Mouse (Mus musculus): ENCODE results near the gene Mfap1b. TPM values are rescaled to one million over a fixed set of nuclear protein-coding genes. Genes with fewer than 3 reads are reported as not detected.

Mfap1b gene
- polyA plus RNA-seq, 1 experiment from 2014 or later: 66.2 TPM

GRCm38 (mm10) chr2:121447006-121447405 is 26.9 kb downstream of the Mfap1b start:
- no peaks in the 10 kb centered on the region for H3K9me3 ChIP-seq (ENCODE audit: control insufficient read depth, low read length)
- H3K4me1 ChIP-seq (ENCODE audit: control insufficient read depth, insufficient read depth, low read length): peaks cover 14% of the 10 kb centered on the region
- 87% methylated on average over 3 of the region's 3 CpGs for WGBS
- no peaks in the 10 kb centered on the region for H3K36me3 ChIP-seq (ENCODE audit: control insufficient read depth, insufficient read depth, low read length)
- DNase-seq (ENCODE audit: low spot score) (no peak), ATAC-seq (ENCODE audit: insufficient number of reproducible peaks, low FRiP score, low TSS enrichment, low read depth) (no peak)
- H3K27me3 ChIP-seq (ENCODE audit: control insufficient read depth, insufficient read depth, low read length): no peaks in the 10 kb centered on the region
- H3K4me3 ChIP-seq (ENCODE audit: low read depth, low read length): no peak overlapping the region
- no peak overlapping the region for H3K4me2 ChIP-seq (ENCODE audit: low read depth, severe bottlenecking)
- no peak overlapping the region for H3K9ac ChIP-seq (ENCODE audit: low read length)
- no peak overlapping the region for H3K27ac ChIP-seq (replicated peaks; ENCODE audit: low read depth, low read length)

- no peak for ATAC-seq (ENCODE audit: insufficient number of reproducible peaks, low FRiP score, low TSS enrichment, low read depth)
- DNase-seq (ENCODE audit: low spot score): no peak
- Histone ChIP-seq H3K9me3 (ENCODE audit: control insufficient read depth, low read length) (no peaks in the 10 kb centered on the region), H3K4me3 (ENCODE audit: low read depth, low read length) (no peak overlapping the region), H3K9ac (ENCODE audit: low read length) (no peak overlapping the region), H3K4me1 (ENCODE audit: control insufficient read depth, insufficient read depth, low read length) (peaks cover 18% of the 10 kb centered on the region), H3K27me3 (ENCODE audit: control insufficient read depth, insufficient read depth, low read length) (no peaks in the 10 kb centered on the region), H3K27ac (replicated peaks; ENCODE audit: low read depth, low read length) (no peak overlapping the region), H3K36me3 (ENCODE audit: control insufficient read depth, insufficient read depth, low read length) (no peaks in the 10 kb centered on the region), H3K4me2 (ENCODE audit: low read depth, severe bottlenecking) (no peak overlapping the region)
- WGBS: 73% methylated on average over 4 of the region's 4 CpGs
Measured at GRCm38 (mm10) chr2:121446506-121446905, 27.4 kb downstream of the Mfap1b start.

DNA sequence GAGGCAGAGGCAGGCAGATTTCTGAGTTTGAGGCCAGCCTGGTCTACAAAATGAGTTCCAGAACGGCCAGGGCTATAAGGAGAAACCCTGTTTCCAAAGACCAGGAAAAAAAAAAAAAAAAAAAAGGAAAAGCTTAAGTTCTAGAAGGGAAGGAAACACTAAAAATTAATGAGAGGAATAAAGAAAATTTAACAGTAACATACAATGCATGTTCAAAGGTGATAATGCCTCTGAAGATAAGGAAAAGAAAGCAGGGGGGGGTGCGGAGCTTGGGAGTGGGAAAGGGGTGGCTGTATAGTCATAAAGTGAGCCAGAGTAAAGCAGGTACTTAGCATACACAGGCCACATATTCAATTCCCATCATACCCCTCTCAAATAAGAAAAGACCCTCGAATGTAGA is 28.8 kb downstream of the Mfap1b start:
- Histone ChIP-seq H3K27me3 (ENCODE audit: control insufficient read depth, insufficient read depth, low read length) (no peaks in the 10 kb centered on the region), H3K4me2 (ENCODE audit: low read depth, severe bottlenecking) (no peak overlapping the region), H3K9ac (ENCODE audit: low read length) (no peak overlapping the region), H3K9me3 (ENCODE audit: control insufficient read depth, low read length) (no peaks in the 10 kb centered on the region), H3K4me1 (ENCODE audit: control insufficient read depth, insufficient read depth, low read length) (peaks cover 9% of the 10 kb centered on the region), H3K4me3 (ENCODE audit: low read depth, low read length) (no peak overlapping the region), H3K36me3 (ENCODE audit: control insufficient read depth, insufficient read depth, low read length) (no peaks in the 10 kb centered on the region), H3K27ac (replicated peaks; ENCODE audit: low read depth, low read length) (no peak overlapping the region)
- no peak for ATAC-seq (ENCODE audit: insufficient number of reproducible peaks, low FRiP score, low TSS enrichment, low read depth)
- DNase-seq (ENCODE audit: low spot score): no peak
- 77% methylated on average over 3 of the region's 3 CpGs for WGBS

DNA sequence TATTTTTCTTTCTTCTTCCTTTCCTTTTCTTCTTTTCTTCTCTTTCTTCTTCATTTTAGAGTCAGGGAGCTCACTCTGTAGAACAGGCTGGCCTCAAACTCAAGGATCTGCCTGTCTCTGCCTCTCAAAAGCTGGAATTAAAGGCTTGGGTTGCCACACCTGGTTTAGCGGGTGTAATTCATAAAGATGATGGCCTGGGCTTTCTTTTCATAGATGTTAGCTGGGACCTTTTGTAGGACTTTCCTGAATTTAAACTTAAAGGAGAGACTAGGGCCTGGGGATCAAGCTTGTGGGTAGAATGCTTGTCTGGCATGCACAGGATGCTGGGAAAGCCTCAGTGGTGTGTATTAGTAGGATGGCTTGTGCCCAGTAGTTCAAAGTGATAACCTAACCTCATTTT is 29.7 kb downstream of the Mfap1b start, which contains the start of gene Ell3:
Ell3 (minus strand) TSS at position 101 of the 400 bp plus-strand sequence.
- no peak for DNase-seq (ENCODE audit: low spot score)
- H3K27me3 ChIP-seq (ENCODE audit: control insufficient read depth, insufficient read depth, low read length): no peaks in the 10 kb centered on the region
- no peaks in the 10 kb centered on the region for H3K9me3 ChIP-seq (ENCODE audit: control insufficient read depth, low read length)
- ATAC-seq (ENCODE audit: insufficient number of reproducible peaks, low FRiP score, low TSS enrichment, low read depth): no peak
- no peak within 1 kb of the TSS for H3K9ac ChIP-seq (ENCODE audit: low read length)
- no peaks in the 10 kb centered on the region for H3K36me3 ChIP-seq (ENCODE audit: control insufficient read depth, insufficient read depth, low read length)
- H3K27ac ChIP-seq (replicated peaks; ENCODE audit: low read depth, low read length): no peak within 1 kb of the TSS
- H3K4me1 ChIP-seq (ENCODE audit: control insufficient read depth, insufficient read depth, low read length): 0 out of 2 replicates have a peak, but pooled peaks cover 8% of the 10 kb centered on the region
- peak within 1 kb of the TSS; percentile 91; the same call in 1 of the 2 replicates for H3K4me2 ChIP-seq (ENCODE audit: low read depth, severe bottlenecking)
- WGBS: 78% methylated on average over 1 of the region's 1 CpGs
- 0 out of 2 replicates have a peak within 1 kb of the TSS, but pooled peaks have one; percentile 35 for H3K4me3 ChIP-seq (ENCODE audit: low read depth, low read length)

DNA sequence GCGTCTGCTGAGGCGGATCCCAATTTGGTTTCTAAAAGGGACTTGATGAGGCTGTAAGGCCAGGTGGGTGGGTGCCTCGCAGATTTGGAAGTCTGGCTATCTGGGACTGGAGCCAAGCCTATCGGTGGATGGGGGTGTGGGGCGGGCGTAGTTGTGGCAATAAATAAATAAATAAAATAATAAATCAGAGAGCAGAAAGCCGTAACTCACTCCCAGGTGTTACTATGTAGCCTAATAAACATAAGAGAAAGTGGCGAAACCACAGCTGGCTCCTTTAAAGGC is 30.9 kb downstream of the Mfap1b start:
- H3K9me3 ChIP-seq (ENCODE audit: control insufficient read depth, low read length): no peaks in the 10 kb centered on the region
- H3K27me3 ChIP-seq (ENCODE audit: control insufficient read depth, insufficient read depth, low read length): no peaks in the 10 kb centered on the region
- DNase-seq (ENCODE audit: low spot score) (no peak), ATAC-seq (ENCODE audit: insufficient number of reproducible peaks, low FRiP score, low TSS enrichment, low read depth) (no peak; the same call in 1 of the 2 replicates)
- peak overlapping the region; percentile 35; the same call in 1 of the 2 replicates for H3K4me3 ChIP-seq (ENCODE audit: low read depth, low read length)
- H3K27ac ChIP-seq (replicated peaks; ENCODE audit: low read depth, low read length): no peak overlapping the region
- 6% methylated on average over 8 of the region's 8 CpGs for WGBS
- H3K36me3 ChIP-seq (ENCODE audit: control insufficient read depth, insufficient read depth, low read length): peaks cover 5% of the 10 kb centered on the region; the same call in 1 of the 2 replicates
- H3K9ac ChIP-seq (ENCODE audit: low read length): no peak overlapping the region; the same call in 1 of the 2 replicates
- 0 out of 2 replicates have a peak, but pooled peaks cover 5% of the 10 kb centered on the region for H3K4me1 ChIP-seq (ENCODE audit: control insufficient read depth, insufficient read depth, low read length)
- peak overlapping the region; percentile 91 for H3K4me2 ChIP-seq (ENCODE audit: low read depth, severe bottlenecking)

DNA sequence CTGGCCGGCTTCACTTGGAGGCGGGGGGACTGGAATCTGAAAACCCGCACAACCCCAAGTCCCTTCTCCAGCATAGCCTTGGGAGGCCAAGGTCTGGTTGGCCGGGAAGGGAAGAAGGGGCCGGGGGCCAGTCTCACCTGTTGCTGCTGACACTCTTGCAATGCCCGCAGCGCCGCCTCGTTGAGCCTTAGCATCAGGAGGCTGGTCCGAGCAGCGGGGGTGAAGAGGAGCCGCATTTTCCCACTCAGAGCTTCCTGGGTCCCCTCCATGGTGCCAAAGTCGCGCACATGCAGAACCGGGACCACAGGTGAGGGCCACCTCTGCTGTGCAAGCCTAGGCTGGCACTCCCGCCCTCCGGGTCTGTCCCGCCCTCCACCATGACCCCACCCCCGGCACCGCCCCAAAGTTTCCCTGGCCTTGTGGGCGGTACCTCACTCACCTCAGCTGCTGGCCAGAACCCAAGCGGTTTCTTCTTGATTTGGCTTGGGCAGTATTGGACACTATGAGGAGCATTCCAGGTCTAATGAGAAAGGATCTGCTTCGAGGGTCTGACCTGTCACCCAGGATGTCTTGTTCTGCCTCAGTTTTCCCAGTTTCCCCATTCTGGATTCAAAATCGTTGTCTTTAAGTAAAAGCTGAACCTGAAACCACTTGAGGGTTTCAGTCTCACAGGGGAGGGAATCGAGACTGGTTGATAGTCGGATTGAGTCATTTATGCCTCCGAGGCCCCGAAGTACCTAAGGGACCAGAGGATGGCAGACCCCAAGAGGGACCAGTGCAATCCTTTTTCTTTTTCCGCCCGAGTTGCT is 31.4 kb downstream of the Mfap1b start:
- H3K9ac ChIP-seq (ENCODE audit: low read length): peak overlapping the region; percentile 47
- no peak overlapping the region for H3K27ac ChIP-seq (replicated peaks; ENCODE audit: low read depth, low read length)

GRCm38 (mm10) chr2:121441800-121442199 is 32.1 kb downstream of the Mfap1b start:
- no peaks in the 10 kb centered on the region for H3K9me3 ChIP-seq (ENCODE audit: control insufficient read depth, low read length)
- H3K9ac ChIP-seq (ENCODE audit: low read length): peak overlapping the region; percentile 47
- H3K36me3 ChIP-seq (ENCODE audit: control insufficient read depth, insufficient read depth, low read length): peaks cover 7% of the 10 kb centered on the region; the same call in 1 of the 2 replicates
- H3K4me3 ChIP-seq (ENCODE audit: low read depth, low read length): peak overlapping the region; percentile 35
- H3K4me1 ChIP-seq (ENCODE audit: control insufficient read depth, insufficient read depth, low read length): 0 out of 2 replicates have a peak, but pooled peaks cover 5% of the 10 kb centered on the region
- peak; percentile 32; the same call in 1 of the 2 replicates for ATAC-seq (ENCODE audit: insufficient number of reproducible peaks, low FRiP score, low TSS enrichment, low read depth)
- H3K27me3 ChIP-seq (ENCODE audit: control insufficient read depth, insufficient read depth, low read length): no peaks in the 10 kb centered on the region
- WGBS: 8% methylated on average over 11 of the region's 11 CpGs
- no peak overlapping the region for H3K27ac ChIP-seq (replicated peaks; ENCODE audit: low read depth, low read length)
- H3K4me2 ChIP-seq (ENCODE audit: low read depth, severe bottlenecking): peak overlapping the region; percentile 91
- DNase-seq (ENCODE audit: low spot score): no peak

More for the DNA sequence above, 31.4 kb downstream of the Mfap1b start:
- ATAC-seq (ENCODE audit: insufficient number of reproducible peaks, low FRiP score, low TSS enrichment, low read depth) (peak; percentile 86), DNase-seq (ENCODE audit: low spot score) (peak; percentile 84)
- WGBS: under 1% methylated on average over 30 of the region's 30 CpGs
- Histone ChIP-seq H3K9me3 (ENCODE audit: control insufficient read depth, low read length) (no peaks in the 10 kb centered on the region), H3K27me3 (ENCODE audit: control insufficient read depth, insufficient read depth, low read length) (no peaks in the 10 kb centered on the region), H3K36me3 (ENCODE audit: control insufficient read depth, insufficient read depth, low read length) (peaks cover 5% of the 10 kb centered on the region; the same call in 1 of the 2 replicates), H3K4me2 (ENCODE audit: low read depth, severe bottlenecking) (peak overlapping the region; percentile 91), H3K4me3 (ENCODE audit: low read depth, low read length) (peak overlapping the region; percentile 35), H3K4me1 (ENCODE audit: control insufficient read depth, insufficient read depth, low read length) (0 out of 2 replicates have a peak, but pooled peaks cover 5% of the 10 kb centered on the region)

DNA sequence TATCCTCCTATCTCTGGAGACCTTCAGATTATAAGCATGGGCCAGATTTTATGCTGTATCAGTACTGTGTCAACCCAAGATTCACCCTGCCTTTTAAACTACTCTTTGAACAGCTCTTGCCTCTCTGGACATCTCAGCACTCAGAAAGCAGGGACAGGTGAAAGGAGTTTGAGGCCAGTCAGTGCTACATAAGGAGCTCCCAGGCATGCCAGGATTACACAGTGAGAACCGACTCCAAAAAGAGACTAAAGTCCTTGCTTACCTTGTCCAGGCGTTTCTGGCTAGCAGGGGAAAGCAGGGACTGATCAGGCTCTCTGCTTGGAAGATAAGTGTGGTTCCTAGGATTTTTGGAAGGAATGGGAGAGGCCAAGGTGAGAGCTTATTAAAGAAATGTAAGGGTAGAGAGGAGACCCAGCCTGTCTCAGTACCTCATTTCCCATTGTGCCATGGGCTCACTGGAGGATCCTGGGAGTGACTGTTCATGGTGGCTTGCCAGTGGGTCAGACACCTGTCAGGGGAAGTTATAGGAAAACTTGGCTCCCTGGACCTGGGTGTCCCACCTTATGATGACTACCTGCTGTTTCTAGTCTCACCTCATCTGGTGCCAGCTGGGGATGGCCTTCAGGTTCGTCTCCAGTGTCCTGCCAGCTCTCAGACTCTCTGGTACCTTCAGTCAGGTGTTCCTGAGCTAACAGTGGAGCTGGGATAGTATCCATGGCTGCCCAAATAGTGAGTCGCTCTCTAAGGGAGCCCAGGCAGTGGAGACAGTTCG is 32.8 kb downstream of the Mfap1b start:
- Histone ChIP-seq H3K4me2 (ENCODE audit: low read depth, severe bottlenecking) (no peak overlapping the region), H3K9ac (ENCODE audit: low read length) (no peak overlapping the region), H3K9me3 (ENCODE audit: control insufficient read depth, low read length) (no peaks in the 10 kb centered on the region), H3K4me1 (ENCODE audit: control insufficient read depth, insufficient read depth, low read length) (0 out of 2 replicates have a peak, but pooled peaks cover 5% of the 10 kb centered on the region), H3K27me3 (ENCODE audit: control insufficient read depth, insufficient read depth, low read length) (no peaks in the 10 kb centered on the region), H3K27ac (replicated peaks; ENCODE audit: low read depth, low read length) (no peak overlapping the region), H3K36me3 (ENCODE audit: control insufficient read depth, insufficient read depth, low read length) (peaks cover 9% of the 10 kb centered on the region; the same call in 1 of the 2 replicates), H3K4me3 (ENCODE audit: low read depth, low read length) (no peak overlapping the region)
- ATAC-seq (ENCODE audit: insufficient number of reproducible peaks, low FRiP score, low TSS enrichment, low read depth): no peak
- WGBS: 58% methylated on average over 5 of the region's 5 CpGs
- DNase-seq (ENCODE audit: low spot score): no peak
